Mouse (Mus musculus) gastrocnemius, postnatal 4 days (tissue): ENCODE measurements around the gene Pclo. TPM values are rescaled to one million over a fixed set of nuclear protein-coding genes. Genes with fewer than 3 reads are reported as not detected.
"Not testable (repeated sequence)": the region's sequence is repeated elsewhere in the genome, so short reads cannot be mapped to it uniquely, and the experiment has no call there.

Experiments
- DNase-seq, 2 experiments: peaks; one replicate each; pipeline ENCODE4 v3.0.0; 2021 to 2022; ENCODE audit warnings: low spot score in 2 of 2, mixed read lengths in 2 of 2
- long read RNA-seq, 2 experiments: library from polyadenylated mRNA; stranded (forward); transcript quantifications; one replicate each; pipeline ENCODE4 v2.0.0; 2021
- total RNA-seq, 2 experiments: library from RNA; stranded (reverse); gene quantifications; 2 replicates each; pipeline ENCODE4 v1.2.3; 2021

Gene Pclo
- 1 to 10 TPM in 1 of 2 experiments, under 1 TPM in 1; 0.93 to 1.3 TPM for total RNA-seq
- long read RNA-seq, experiment 1: 0 reads
- long read RNA-seq, experiment 2, partial matches to known transcripts: 0 of 1 reads
- long read RNA-seq, experiment 2, other reads (novel, unspliced or antisense): 1 of 1 reads

DNA sequence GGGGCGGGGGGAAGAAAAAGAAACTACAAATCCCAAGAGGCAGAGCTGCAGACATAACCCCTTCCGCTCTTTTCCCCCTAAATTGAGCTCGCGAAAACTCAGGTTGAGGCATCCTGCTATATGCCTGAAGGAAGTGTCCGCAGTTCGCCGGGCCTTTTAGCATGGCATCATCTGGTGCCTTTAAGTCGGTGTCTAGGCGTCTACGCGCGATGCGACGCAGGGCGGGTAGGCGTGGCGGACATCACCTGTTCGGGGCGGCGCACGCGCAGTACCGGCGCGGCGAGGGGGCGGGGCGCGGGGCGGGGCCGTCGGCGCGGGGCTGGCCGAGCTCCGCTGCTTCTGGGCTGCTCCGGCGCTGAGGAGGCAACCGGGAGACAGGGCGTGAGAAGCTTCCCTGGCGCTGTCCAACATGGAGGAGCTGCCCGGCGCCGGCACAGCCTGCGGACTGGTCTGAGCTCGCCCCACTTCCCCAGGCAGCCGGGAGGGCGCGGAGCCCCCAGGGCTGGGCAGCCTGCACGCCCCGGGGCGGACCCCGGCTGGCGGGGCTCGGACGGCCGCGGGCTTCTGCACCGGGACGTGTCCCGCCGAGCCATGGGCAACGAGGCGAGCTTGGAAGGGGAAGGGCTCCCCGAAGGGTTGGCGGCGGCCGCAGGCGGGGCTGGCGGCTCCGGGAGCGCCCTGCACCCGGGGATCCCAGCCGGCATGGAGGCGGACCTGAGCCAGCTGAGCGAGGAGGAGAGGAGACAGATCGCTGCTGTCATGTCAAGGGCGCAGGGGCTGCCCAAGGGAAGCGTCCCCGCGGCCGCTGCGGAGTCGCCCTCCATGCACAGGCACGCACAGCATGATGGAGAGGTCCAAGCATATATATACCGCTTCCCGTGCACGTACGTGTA, at the start of gene Pclo:
Gene Pclo, plus strand, starts transcription at position 288 of the 893 bp plus-strand sequence.
- peak; percentile 50 to 64 for DNase-seq

DNA sequence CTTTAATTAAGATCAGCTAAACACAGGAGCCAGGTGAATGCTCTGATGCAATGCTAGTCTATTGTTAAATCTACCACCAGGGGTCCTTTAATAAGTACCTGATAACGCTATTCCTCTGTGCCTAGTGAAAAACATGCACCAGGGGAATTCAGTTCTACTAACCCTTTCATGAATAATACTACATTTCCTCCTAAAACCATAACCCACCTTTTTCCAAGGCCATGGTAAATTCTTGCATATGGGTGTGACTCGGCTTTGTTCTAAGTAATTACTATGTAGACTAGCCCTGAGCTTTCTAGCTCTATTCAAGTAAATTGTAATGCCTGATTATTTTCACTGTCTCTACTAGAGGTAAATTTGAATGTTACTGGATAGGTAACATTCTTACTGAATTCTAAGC, 20.3 kb upstream of the Pclo start:
- not testable (repeated sequence) for DNase-seq

DNA sequence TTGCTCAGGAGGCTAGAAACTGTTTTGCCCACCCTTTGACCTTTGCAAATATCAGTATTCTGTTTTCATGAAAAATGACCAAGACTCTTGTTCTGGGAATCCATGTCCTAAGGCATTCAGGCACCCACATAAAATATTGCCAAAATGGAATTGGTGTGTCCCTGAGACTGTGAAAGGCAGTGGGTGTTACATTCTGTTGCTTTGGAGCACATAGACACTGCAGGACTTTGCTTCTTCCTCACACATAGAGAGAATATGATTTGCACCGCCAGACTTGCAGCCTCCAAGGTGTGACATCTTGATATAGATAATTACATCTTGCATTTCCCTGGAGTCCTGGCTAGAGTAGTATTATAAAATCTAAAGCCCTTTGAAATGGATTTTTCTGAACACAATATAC, 6.2 kb upstream of the Pclo start:
- no peak for DNase-seq

DNA sequence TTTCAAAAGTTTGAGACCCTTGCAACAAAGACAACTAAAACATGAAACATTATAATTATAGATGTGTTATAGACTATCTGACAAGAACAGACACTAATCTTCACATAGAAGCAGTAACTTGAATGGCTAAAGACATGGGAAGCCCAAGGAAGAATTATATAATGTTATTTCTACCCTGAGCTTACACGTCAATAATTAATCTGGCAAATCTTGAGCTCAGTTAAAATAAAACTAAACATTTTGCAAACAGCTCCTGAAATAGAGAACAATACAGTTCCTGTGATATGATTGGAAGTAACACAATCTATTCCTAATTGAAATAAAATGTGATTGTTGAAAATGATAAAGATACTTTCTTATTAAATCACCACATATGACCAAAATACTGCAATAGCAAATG, 5.1 kb upstream of the Pclo start:
- no peak for DNase-seq

DNA sequence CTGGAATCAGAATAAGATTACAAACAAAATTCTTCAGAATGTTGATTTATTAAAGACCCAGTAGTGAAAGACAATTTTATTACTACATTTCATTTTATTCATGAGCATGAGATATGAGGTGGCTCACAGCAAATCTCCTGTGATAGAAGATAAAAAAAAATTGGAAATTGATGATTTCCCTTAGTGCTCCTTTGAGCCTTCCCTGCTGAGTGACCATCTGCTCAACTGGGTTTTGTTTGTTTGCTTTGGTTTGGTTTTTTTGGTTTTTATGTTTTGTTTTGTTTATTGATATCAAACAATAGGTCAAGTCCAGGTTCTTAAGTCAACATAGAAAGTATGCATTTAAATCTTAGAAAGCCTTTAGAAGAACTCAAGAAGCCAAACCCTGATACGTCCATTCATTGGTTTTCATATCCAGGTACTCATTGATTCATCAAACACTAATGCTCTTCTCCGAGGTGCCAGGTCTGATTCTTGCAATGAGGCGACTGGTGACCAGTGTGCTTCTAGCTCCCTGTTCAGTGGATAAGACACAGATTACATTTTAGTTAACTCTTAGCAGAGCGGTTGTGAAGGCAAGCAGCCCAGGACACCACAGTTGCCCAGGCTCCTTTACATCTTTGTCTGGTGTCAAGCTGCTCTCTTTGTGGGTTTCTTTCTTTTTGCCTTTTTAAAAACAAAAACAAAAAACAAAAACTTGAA, 3.6 kb downstream of the Pclo start:
- DNase-seq: no peak

DNA sequence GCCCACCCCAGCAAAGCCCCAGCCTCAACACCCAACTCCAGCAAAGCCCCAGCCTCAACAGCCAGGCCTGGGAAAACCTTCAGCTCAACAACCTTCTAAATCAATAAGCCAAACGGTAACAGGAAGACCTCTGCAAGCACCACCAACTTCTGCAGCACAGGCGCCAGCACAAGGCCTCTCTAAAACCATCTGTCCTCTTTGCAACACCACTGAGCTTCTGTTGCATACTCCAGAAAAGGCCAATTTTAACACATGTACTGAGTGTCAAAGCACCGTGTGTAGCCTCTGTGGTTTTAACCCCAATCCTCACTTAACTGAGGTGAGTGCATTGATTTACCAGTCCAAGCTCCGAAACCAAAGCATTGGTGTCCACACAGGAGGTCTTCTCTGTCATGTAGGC, 7.3 kb downstream of the Pclo start:
- no peak for DNase-seq

DNA sequence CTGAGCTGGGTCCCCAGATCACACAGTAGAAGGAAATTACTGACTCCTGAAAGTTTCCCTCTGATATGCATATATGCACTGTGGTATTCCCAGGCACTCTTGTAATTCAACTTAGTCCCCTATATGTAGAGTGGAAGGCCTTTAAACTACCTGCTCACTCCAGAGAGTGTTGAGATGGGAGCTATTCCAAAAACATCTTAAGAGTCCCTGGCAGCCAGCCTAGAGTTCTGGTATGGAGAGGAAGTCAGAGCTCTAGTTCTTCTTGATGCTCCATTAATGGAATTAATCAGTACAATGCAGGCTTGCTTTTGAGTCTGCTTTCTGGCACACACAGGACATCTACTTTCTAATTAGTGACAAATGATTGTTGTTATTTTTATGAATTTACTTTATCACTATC, 11.3 kb downstream of the Pclo start:
- DNase-seq: no peak

DNA sequence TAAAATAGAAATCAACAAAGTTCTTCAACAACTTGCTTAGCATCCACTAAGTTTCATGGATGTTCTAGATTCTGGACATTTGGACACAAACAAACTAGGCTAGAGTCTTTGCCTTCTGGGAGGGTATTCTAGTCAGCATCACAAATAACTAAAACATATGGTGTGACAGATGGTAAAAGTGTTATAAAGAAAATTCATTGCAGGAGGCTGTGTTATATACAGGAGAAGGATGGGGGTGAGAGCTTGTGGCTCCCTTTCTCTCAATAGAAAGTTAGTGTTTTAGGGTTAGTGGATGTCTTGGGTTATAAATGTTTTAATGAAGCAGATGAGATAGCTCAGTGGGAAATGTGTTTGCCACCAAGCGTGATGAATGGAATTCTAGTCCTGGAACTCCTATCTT, 13.1 kb downstream of the Pclo start:
- DNase-seq: no peak

DNA sequence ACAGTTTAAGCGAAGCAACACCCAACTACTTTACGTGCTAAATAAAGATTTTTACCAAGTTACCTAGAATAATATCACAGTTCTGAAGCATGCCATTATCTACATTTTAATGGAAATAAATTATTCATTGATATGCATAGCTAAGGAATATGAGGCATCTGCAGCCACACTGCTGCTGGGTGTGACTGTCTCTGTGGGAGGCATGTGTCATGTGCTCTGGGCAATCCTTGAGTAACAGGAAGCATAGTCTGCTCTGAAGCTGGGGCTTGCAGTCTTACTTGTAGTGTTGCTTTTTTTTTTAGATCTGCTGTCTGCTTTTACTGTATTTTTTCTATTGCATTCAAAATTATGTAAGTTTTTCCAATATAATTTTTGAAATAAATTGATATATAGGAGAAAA, 17.2 kb downstream of the Pclo start:
- no peak for DNase-seq

DNA sequence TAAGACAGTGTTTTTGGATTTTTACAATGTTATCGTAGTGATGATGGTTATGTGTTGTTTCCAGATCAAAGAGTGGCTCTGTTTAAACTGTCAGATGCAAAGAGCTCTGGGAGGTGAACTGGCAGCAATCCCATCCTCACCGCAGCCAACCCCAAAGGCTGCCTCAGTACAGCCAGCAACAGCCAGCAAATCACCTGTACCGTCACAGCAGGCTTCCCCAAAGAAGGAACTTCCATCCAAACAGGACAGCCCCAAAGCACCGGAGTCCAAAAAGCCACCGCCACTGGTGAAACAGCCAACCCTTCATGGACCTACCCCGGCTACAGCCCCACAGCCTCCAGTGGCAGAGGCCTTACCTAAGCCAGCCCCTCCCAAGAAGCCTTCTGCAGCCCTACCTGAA, 24.6 kb downstream of the Pclo start:
- DNase-seq: no peak

DNA sequence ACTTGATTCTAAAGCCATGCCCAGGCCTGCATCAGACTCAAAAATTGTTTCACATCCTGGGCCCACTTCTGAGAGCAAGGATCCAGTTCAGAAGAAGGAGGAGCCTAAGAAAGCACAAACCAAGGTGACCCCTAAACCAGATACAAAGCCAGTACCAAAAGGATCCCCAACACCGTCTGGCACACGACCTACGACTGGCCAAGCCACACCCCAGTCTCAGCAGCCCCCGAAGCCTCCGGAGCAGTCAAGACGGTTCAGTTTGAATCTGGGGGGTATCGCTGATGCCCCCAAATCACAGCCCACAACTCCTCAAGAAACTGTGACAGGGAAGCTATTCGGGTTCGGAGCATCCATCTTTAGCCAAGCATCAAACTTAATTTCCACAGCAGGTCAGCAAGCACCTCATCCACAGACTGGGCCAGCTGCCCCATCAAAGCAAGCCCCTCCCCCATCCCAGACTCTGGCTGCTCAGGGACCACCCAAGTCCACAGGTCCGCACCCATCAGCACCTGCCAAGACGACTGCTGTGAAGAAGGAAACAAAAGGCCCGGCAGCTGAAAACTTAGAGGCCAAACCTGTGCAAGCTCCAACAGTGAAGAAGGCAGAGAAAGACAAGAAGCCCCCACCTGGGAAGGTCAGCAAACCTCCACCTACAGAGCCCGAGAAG, 25.4 kb downstream of the Pclo start:
- DNase-seq: no peak

DNA sequence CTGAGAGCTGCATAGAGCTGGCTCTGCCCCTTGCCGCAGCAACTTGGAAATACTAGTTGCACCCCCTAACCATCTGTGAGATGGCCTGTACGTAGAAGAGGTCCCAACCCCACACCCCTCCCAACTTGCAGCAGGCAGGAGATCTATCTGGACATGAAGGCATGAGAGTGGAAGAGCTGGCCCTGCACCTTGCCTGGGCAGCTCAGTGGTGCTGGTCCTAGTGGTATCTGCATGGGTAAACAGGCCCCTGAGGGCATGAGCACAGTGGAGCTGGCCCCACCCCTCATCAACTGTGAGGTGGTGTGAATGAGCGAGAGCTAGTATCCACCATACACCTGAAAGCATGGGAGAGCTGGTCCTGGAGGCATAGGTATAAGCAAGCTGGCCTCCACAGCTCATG, 60.9 kb downstream of the Pclo start:
- DNase-seq: no peak

DNA sequence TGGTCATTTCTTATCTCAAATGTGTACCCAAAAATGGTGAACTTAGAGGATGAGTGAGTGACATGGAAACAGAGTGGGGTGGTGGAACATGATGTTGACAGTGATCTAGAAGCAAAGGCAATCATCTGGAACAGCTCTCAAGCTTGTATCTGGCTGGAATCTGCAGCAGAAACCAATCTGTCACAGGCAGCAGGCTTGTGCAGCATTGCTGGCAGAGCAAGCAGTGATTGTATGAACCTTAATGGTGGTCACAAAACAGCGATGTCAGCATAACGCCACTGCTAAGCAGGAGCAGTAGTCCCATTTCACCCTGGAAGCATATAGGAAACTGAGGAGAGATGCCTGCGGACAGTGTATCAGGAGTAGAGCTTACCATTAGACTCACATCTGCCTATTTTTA, 76.8 kb downstream of the Pclo start:
- no peak for DNase-seq

DNA sequence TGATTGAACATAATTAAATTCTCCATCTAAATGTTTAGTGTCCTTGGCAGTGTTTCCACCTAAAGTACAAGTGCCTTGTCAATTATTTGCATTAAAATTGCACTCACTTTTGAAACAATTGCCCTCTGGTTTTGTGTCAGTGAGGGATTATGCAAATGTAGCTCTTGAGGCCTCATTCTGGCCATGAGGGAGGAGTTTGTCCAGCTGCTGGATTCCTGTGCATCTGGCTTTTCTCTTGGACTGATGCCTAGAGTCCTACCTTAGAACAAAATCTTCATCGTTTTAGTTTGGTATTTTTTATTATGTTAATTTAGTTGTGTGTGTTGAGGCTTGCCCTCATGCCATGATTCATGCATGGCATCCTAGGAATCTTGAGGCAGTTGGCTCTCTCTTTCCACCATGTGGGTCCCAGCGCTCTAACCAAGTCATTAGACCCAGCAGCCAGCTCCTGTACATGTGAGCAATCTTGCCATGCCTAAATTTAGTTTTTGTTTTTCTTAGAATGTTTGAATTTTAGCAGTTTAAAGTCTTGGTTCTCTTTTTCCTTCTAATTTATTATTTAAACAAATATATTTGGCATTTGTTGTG, 80.8 kb downstream of the Pclo start:
- no peak for DNase-seq

DNA sequence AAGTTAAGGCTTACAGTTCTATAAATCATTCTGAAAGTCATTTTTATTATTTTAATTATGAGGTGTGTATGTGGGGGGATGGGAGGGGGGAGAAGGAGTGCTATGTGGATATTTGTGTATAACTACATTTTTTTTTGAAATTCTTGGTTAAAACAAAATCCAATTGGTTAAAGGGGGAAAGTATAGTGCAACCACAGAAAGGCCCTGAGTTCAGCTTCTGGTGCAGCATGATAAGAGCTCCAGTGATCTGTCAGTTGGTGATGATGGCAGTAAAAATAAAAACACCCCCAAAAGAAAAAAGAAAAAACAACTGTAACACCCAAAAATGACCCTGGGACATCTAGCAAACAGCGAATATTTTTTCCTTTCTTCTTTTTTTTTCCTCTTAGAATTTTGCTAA, 93.6 kb downstream of the Pclo start:
- DNase-seq: no peak

DNA sequence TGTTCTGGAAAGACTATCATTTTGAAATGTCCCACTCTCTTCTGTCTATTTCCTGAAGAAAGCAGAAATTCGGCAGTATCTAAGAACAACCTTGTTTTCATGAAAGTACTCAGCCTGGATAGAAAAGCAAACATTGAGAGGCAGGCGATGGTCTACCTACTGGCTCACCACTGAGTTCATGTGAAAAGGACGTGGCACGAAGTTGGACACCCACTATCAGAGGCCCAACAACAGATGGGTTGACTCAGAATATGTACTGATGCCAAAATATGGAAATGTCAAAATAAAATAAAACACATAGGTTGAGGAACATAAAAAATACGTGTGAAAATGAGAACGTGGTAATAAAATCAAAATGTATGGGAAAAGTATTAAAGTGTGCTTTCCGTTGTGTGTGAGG, 106.4 kb downstream of the Pclo start:
- DNase-seq: no peak

DNA sequence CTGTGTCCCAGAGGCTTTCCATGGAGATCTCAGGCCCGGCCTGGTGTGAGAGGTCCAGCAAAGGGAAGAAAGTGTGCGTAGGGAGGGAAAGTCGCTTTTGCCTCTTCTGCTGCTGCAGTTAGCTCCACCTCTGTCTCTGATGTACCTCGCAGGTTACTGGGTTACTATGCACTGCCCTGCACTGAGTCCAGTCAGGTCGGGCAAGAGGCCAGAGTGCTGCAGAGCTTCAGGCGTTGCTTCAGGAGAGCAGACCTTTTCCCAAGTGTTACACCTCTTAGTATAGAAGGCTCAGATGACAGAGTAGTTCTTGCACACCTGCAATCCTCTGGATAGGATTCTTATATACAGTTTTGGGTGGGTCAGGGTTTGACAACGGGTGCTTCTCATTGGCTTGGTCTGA, 108.6 kb downstream of the Pclo start:
- DNase-seq: no peak

DNA sequence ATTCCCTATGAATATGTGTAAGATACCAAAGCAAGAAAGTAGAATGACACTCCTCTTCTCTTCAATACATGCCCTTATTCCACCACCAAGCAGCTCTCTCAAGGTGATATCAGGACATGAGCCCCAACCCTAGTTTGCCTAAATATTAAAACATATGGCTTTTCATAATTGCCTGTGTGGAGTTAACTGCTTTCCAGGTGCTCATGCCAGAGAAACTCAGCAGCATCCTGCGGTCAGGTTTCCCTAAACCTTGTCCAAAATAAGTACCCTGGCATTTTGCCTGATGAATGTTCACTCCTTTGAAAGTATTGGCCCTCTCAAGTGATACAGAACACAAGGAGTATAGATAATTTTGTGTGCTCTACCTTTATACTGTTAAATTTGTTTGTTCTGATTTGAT, 126.5 kb downstream of the Pclo start:
- no peak for DNase-seq

DNA sequence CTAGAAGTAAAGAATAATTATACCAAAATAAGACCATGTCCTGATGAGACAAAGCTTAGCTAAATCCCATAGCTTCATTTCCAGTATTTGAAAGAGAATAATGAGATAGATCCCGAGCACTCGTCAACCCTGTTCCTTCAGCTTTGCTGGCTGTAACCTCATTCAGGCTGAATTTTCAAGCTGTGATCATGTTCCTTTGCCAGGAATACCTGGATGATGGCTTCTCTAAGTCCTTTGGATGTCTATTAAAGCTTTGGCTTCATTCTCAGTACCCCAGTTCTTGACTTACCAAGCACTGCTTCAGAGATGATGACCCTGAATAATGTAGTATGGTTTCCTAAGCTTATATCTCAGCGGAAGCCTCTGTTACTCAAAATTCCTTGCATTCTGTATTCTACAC, 131.1 kb downstream of the Pclo start:
- no peak for DNase-seq

DNA sequence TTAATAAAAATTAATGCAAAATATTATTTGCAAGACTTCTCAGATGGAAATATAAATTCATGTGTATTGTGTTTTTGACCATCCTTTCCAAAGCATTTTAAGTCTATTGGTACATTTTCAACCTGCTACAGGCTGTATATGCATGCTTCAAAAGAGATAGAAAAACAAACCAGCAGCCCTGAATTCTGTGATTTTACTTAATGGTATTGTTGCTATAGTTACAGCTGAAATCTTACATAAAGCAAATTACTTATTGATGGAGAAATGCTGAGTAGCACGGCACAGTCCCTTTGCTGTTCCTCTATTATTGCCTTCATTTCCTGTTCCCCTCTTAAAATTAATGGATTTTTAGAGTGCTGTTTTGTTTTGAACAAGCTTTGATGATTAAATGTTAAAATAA, 145.9 kb downstream of the Pclo start:
- DNase-seq: no peak

DNA sequence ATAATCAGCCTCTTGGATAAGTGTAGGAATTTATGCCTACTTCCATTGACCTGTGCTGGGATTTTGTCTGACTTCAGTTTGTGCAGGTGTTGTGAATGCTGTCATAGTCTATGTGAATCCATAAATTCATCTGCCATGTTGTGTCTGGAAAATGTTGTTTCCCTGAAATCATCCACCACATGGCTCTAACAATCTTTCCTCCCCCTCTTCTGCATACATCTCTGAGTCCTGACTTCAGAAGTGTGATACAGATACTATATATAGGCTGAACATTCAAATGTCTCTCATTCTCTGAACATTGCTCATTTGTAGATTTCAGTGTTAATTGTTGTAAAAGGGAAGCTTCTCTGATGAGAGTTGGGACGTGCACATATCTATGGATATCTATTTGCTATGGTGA, 147.5 kb downstream of the Pclo start:
- no peak for DNase-seq

DNA sequence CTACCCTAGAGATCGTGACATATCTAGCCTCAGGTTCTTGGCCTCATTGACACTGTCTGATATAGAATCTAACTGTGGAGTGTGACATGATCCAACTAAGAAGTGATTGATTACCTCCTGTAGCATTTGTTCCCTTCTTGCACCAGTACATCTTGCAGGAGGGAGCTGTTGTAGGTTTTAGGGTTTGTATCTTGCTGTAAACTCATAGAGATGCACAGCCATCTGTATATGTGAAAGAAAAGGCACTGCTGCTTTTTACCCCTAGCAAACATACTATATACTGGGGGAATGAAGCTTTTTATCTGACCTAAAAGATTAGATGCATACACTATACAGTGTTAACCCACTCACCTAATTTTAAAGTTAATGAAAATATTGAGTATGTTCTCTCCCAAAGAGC, 147.9 kb downstream of the Pclo start:
- DNase-seq: no peak
